Mouse (Mus musculus) 416B (cell line): Measurements from ENCODE around the gene 6030458C11Rik.
A peak's percentile ranks its signal among the peaks of the same experiment; 100 is the strongest.

Experiments
- DNase-seq: peaks from one replicate; pipeline ENCODE4 v3.0.0; 2011; ENCODE audit warnings: low read depth

The 6030458C11Rik gene

DNA sequence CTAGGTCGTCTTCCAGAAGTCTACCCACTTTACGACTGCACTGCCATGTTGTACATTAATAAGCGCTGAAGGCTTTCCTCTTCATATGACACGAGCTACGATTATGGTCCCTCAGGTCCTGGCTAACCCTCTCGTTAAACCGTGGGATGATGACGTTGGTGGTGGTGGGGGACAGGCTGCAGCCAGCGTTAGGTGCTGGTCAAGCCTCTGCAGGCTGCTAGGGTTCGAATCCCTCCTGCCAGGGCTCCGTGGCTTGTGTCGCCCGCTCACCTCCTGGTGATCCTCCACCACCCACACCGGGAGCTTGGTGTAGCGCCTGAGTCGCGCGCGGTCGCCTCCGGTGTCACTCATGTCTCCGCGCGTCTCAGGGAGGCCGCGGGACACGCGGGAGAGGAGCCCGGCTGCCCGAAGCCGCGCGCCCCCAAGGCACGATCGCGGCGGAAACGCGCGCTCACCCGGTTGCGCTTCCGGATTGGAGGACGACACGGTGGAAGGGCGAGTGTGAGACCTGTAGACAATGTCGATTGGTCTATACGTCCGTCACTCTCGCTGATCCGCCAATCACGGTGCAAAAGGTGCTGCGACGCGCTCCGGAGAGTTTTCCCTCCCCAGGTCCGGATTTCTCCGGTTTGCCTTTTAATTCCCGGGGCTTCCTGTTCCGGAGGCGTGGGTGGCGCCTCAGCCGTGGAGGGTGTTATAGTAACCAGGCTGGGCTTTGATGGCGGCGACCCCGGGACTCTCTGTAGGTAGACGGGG is at the start of gene 6030458C11Rik, which contains the start of gene Drosha:
Gene 6030458C11Rik, minus strand, starts transcription at position 453 of the 756 bp plus-strand sequence.
Gene Drosha, plus strand, starts transcription at position 619 of the 756 bp plus-strand sequence.
- DNase-seq = peak; percentile 99

- no peak for DNase-seq
Measured at GRCm38 (mm10) chr15:12867269-12867668, 42.8 kb upstream of the 6030458C11Rik start.

DNA sequence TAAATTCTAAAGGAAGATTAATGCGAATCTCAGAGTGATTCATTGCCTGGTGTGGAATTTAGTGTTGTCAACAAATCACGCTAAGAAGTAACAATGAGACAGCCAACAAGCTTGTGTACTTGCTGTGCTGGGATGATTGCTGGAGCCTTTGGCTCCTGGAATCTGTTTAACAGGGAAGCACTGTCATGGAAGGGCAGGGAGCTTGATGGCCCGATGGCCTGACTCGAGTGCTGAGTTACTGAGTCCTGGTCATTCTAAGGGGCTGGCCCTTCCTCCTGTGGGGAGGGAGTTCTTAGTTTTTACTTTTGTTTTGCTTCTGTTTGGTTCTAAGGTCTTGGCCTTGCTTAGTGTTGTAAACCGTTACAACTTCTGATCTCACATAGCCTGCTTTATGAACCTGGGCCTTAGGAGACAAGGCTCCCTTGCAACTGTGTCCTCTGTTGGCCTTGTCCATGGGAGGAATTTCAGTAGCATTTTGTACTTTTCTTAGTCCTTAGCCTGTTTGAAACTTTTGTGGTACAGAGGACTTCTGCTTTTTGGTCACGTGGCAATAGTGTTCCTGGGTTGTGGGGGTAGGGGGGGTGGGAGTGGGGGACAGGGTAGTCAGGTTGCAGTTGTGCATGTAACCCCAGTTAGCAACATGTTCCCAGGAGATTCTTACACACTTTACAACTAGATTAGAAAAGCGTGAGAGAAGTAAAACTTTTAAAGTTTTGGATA is 41.3 kb upstream of the 6030458C11Rik start:
- DNase-seq = peak; percentile 61

DNA sequence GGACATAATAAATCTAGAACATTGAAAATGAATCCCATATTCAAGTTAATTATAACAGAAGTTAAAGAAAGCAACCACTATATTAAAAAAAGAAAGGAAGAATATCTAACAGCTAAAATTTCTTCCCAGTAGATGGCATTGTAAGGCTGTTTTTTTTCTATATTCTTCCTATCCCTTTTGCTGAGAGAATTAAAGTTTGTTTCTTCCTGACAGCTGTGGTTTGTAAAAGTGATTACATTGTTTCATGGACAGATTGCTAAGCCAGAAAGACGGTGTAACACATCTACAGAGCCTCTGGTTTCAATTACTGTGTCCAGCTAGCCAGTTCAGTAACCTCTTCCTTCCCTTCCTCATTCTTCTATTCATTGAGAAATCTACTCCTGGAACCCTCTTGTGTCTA is 39.2 kb upstream of the 6030458C11Rik start:
- DNase-seq = peak; percentile 31

DNA sequence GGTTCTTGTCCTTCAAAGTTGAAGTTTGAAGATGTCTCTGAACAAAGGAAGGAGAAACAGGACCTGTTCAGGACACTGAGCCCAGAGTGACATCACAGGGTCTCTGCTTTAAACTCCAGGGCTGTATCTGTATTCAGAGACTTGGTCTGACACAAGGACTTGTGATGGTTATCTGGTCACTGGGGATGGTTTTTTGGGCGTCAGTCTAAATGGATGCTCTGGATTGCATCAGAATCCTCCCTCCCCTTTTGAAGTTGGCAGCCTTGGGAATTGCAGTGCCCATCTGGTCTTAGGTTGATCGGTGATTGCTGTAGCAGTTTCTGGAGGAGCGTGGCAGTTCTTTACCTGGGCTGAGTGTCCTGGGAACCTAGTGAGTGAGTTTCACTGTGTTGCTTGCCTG is 37.6 kb upstream of the 6030458C11Rik start:
- DNase-seq = no peak

- no peak for DNase-seq
Measured at GRCm38 (mm10) chr15:12858645-12859044, 34.2 kb upstream of the 6030458C11Rik start.

DNA sequence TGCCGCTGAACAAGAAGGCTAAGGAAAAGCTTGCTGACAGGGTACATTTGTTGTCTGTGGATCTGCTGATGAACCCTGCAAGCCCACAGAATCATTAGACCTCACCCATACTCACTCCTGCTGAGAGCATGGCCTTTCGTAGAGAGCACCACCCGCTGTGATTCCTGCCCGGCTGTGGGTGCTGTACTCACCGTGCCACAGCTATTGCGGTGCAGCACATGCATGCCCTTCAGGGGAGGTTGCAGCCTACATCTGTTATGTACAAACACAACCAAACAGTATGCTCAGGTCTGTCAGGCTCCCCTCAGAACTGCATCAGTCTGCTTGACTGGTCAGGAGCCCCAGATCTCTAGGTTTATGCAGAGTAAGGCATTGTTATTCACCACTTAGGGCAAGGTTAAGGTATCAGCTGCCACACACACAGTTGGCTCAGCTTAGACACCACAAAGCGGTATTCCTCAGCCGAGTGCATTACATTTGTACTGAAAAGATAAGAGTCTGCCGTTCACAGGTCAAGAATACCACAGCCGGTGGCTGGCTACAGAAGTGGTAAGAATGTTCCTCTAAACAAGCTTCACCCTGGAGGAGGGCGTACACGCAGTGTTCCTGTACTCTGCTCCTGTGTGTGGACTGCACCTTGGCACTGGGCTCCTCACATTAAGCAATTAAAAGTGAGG is 33.5 kb upstream of the 6030458C11Rik start:
- DNase-seq = no peak

DNA sequence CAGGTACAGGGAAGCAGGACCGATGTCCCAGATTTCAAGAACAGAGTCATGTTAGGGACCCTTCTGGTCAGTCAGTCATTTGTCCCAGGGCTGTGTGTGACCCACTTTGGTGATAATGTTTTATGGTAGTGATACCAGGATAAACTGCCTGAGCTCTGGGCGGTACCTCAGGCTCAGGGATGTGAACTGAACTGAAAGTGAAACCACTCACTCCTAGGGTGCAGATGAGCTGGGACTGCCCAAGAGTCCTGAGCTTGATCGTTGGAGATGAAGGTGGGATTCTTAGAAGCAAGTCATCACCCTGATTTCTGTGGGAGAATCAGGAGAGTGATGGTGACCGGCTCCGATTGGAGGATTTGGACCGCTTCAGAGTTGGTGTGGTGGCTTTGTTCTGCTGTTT is 32.3 kb upstream of the 6030458C11Rik start:
- DNase-seq = no peak

GRCm38 (mm10) chr15:12853471-12853870 is 29.0 kb upstream of the 6030458C11Rik start:
- no peak for DNase-seq

DNA sequence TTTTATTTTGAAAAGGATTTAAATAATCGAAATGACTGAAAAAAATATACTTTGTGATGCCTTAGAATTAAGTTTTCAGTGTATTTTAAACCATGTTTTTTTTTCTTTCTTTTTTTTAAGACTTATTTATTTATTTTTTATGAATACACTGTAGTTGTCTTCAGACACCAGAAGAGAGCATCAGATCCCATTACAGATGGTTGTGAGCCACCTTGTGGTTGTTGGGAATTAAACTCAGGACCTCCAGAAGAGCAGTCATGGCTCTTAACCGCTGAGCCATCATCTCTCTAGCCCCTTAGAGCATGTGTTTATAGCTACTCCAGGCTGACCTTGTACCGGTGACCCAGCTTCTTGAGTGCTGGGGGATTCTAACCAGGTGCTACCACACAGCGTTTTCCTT is 24.9 kb upstream of the 6030458C11Rik start:
- DNase-seq = no peak

GRCm38 (mm10) chr15:12848196-12848975 is 23.9 kb upstream of the 6030458C11Rik start:
- peak; percentile 20 for DNase-seq

GRCm38 (mm10) chr15:12842833-12843232 is 18.4 kb upstream of the 6030458C11Rik start:
- no peak for DNase-seq

GRCm38 (mm10) chr15:12840737-12841136 is 16.3 kb upstream of the 6030458C11Rik start:
- DNase-seq = no peak

- no peak for DNase-seq
Measured at GRCm38 (mm10) chr15:12834231-12834630, 9.8 kb upstream of the 6030458C11Rik start.

DNA sequence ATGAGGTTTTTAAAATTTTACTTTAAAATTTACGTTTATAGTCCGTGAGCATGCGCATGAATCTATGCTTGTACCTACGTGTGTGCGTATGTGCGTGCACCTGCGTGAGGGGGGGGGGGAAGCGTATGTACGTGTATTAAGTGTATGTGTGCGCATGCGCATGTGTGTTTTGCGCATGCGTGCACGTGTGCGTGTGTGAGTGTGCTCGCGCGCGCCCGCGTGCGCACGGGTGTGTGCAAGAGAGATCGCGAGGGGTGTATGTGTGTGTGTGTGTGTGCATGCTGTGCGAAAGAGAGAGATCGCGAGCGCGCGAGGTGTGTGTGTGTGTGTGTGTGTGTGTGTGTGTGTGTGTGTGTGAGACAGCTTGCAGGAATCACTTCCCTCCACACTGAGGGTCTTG is 8.9 kb upstream of the 6030458C11Rik start:
- DNase-seq = no peak

GRCm38 (mm10) chr15:12832599-12832998 is 8.2 kb upstream of the 6030458C11Rik start:
- DNase-seq = no peak

DNA sequence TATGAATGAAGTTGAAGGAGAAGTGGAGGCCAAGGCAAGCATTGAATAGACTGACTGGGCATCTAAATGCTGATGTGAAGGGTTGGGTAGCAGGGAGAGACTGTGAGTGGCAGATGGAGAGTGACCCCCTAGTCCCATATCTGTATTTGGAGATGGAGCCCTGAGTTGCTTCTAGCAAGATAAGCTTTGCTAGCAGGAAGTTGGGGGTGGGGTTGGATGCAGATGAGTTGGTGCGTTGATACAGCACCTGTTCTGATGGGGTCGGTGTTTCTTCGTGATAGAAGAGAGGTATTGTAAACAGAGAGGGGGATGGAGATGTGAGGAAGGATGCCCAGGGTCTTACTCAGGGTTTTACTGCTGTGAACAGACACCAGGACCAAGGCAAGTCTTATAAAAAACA is 5.4 kb upstream of the 6030458C11Rik start:
- DNase-seq = no peak

- no peak for DNase-seq
Measured at GRCm38 (mm10) chr15:12825408-12825807, 959 bp upstream of the 6030458C11Rik start.

GRCm38 (mm10) chr15:12824965-12825364 is 516 bp upstream of the 6030458C11Rik start:
- no peak for DNase-seq

DNA sequence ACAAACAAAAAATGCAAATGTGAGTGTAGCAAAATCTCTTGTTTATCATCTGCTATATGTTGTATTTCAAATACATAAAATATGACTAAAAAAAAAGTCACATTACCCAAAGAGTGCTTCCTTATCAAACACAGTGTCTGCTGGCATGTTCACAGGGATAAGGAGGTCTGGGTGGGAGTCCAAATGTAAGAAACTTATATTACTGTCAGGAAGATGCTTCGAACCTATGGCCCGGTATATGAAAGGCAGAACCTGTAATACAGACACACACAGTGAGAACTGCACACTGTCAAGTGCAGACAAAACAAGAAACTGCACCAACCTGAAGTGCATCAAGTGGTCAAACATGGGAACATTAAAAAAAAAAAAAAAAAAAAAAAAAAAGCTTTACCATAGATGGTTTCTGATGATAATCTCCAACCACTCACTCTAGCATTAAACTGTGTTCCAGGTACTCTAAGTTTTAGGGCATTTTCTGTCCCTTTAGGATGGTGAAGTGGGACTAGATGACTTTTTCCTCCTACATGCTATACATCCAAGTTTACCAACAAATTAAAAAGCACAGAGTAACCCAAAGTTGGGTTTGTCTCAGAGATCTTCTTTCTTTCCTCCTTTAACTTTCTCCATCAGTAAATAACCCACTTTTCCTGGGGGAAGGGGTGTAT is 862 bp downstream of the 6030458C11Rik start:
- DNase-seq = peak; percentile 18
